Mouse (Mus musculus): ENCODE measurements around the gene Tanc1. TPM values are rescaled to one million over a fixed set of nuclear protein-coding genes. Genes with fewer than 3 reads are reported as not detected.

The Tanc1 gene
- total RNA-seq, 2 experiments from 2014 or later, result 0.45 to 0.84 TPM

DNA sequence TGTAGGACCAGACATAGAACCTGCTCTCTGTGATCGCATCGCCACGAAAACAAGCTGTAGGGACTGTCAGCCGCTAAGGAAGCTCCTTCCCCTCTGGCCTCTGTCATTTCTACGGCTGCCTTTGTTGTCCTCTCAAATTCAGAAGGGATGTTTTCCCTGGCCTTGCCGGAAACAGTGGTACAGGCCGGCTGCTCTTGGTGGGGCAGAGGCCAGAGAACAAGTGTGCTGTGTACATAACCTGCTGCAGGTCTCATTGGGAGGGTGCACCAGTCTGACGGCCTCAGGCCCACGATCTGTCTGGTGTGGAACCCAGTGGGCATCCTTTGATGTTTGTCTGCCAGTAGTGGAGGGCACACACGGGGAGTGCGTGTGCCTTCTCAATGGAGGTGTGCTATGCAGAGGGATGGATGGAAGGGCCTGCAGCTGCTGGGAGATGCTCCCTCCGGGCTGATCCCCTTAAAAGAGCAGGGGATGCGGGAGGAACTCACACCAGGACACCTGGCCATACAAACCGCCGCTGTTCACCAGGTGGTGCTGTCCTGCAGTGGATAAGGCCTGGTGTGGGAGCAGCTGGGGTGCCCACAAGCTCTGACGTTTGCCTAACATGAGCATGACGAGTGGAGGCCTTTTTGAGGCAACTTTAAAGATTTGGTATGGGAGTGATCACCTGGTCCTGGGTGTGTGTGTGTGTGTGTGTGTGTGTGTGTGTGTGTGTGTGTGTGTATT, 63.6 kb downstream of the Tanc1 start:
- ATAC-seq (replicated peaks; ENCODE audit: low FRiP score, poor library complexity, severe bottlenecking), result no peak

- no peak for ATAC-seq (replicated peaks; ENCODE audit: low FRiP score, poor library complexity, severe bottlenecking)
Measured at GRCm38 (mm10) chr2:59676041-59676440, 64.2 kb downstream of the Tanc1 start.

GRCm38 (mm10) chr2:59676442-59676841, 64.6 kb downstream of the Tanc1 start:
- no peak for ATAC-seq (replicated peaks; ENCODE audit: low FRiP score, poor library complexity, severe bottlenecking)

GRCm38 (mm10) chr2:59679424-59680020, 67.7 kb downstream of the Tanc1 start:
- ATAC-seq (replicated peaks; ENCODE audit: low FRiP score, poor library complexity, severe bottlenecking), result no peak

- no peak for ATAC-seq (replicated peaks; ENCODE audit: low FRiP score, poor library complexity, severe bottlenecking)
Measured at GRCm38 (mm10) chr2:59680736-59681135, 68.9 kb downstream of the Tanc1 start.

DNA sequence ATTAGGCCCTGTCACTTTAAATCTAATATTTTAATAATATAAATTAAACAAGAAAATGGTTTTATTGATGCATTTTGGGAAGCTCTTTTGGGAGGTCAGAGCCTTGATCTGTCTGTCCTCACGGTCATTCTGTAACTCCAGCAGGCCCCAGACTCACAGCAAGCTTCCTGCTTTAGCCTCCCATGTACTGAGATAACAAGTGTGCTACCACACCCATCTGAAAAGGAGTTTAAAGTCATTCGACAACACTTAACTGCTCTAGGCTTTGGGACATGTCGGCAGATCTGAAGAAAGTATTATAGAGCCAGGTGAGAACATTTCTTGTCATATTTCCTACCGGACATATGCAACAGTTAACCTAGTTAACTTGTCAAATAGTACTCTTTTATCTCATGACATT, 69.3 kb downstream of the Tanc1 start:
- ATAC-seq (replicated peaks; ENCODE audit: low FRiP score, poor library complexity, severe bottlenecking), result no peak

- no peak for ATAC-seq (replicated peaks; ENCODE audit: low FRiP score, poor library complexity, severe bottlenecking)
Measured at GRCm38 (mm10) chr2:59684864-59685605, 73.2 kb downstream of the Tanc1 start.

DNA sequence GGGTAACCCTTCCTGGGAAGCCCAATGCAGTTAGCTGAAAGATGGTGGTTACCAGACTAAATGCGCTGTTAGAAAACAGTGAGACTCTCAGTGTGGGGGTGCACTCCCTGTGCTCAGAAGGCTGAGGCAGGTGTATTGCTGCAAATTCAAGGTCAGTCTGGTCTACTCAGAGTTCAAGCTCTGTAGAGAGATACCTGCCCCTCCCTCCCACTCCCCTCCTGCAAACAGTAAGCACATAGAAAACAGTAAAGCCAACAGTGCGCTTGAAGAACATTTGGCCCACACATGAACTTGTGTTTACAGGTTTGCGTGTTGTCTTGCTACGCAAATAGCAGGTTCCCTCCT, 73.7 kb downstream of the Tanc1 start:
- ATAC-seq (replicated peaks; ENCODE audit: low FRiP score, poor library complexity, severe bottlenecking), result no peak

GRCm38 (mm10) chr2:59688261-59689104, 76.6 kb downstream of the Tanc1 start:
- no peak for ATAC-seq (replicated peaks; ENCODE audit: low FRiP score, poor library complexity, severe bottlenecking)

GRCm38 (mm10) chr2:59691112-59691511, 79.3 kb downstream of the Tanc1 start:
- ATAC-seq (replicated peaks; ENCODE audit: low FRiP score, poor library complexity, severe bottlenecking), result no peak

GRCm38 (mm10) chr2:59693473-59693872, 81.6 kb downstream of the Tanc1 start:
- ATAC-seq (replicated peaks; ENCODE audit: low FRiP score, poor library complexity, severe bottlenecking), result no peak

GRCm38 (mm10) chr2:59697123-59697522, 85.3 kb downstream of the Tanc1 start:
- no peak for ATAC-seq (replicated peaks; ENCODE audit: low FRiP score, poor library complexity, severe bottlenecking)

DNA sequence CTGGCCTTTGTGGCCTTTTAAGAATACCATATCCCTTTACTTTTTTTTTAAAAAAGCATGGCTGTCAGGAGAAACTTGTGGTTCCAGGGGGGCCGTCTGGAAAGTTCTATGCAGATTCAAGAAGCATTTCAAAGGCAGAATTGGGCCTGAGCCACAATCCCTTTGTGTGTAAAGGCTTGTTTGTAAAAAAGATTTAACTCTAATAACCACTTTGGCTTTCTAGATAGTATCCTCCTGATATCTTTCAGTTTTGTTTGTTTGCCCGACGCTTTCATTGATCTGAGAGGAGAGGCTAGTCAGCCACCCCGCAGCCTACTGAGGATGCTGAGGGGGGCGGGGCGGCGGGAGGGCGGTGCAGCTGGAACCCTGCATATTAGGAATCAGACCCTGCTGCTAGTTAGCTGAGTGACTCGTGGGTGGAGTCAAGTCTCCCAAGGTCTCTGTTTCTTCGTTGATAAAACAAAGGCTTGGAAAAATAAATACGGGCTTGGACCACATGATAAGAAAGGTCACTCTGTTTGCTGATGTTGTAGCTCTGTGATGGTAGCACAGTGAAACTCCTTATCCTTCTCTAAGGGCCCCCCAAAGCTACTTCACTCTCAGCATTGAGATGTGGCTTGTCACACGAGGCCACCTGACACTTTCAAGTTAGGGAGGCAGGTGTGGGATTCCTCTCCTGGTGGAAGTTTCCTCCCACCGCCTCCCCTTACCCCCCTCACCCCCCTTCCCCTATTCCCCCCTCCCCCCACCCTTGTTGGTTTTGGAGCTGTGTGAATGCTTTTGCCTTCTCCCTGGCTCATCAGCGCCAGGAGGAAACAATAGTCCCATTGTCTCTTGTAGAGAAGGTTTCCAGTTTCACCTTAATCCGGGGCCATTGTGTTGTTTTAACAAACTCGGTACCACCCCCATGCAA, 86.1 kb downstream of the Tanc1 start:
- no peak for ATAC-seq (replicated peaks; ENCODE audit: low FRiP score, poor library complexity, severe bottlenecking)

GRCm38 (mm10) chr2:59698635-59699300, 86.9 kb downstream of the Tanc1 start:
- ATAC-seq (replicated peaks; ENCODE audit: low FRiP score, poor library complexity, severe bottlenecking), result no peak

DNA sequence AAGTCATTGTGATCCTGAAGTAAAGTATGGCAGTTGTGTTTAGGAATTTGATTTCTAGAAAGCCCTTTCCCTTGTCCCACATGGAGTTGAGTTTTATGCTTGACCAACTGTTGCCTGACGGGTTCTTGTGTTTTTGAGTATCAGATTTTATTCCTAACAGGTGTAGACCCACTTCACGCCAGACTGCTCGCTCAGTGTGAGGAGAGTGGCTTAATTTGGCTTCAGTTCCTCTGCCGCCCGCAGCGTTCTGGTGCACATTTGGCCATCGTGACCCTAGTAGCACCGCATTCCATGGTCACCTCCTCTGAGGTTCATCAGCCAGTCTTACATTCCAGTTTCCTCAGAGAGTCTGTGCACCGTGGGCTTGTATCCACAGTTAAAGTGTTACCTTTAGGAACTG, 88.1 kb downstream of the Tanc1 start:
- ATAC-seq (replicated peaks; ENCODE audit: low FRiP score, poor library complexity, severe bottlenecking), result no peak

DNA sequence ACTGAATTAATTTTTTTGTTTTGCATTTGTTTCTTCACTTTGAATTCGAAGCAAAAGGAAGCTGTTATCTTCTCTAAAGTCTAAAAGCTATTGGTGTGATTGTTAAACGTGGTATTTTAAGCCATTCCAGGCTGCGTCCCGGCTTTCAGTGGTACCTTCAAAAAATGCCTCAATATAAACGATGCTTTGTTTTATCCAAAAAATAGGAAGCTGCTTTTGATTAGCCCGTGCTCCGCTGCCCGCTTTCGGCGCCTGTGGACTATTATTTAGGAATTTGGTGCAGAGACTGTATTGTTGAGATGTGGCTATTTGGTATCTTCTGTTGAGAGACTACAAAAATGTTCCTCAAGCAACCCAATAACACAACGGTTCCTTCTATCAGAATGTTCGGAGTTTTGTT, 93.4 kb downstream of the Tanc1 start:
- ATAC-seq (replicated peaks; ENCODE audit: low FRiP score, poor library complexity, severe bottlenecking), result no peak

DNA sequence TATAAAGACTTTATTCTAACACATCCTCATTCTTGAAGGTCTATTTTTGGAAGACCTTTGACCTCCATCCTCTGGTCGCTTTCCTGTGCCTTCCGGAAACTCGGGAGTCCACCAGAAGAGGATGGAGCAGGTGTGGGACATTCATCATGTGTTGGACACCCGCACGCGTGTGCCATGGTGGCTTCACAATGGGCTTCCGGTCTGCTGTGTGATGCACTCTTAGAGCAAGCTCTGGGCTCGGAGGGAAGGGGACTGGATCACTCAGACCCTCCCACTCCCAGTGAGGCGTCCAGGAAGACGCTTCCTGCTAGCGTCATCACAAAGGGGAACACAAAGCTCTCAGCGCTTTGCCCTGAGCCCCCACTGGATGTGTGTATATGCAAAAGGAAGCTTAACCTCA, 95.0 kb downstream of the Tanc1 start:
- ATAC-seq (replicated peaks; ENCODE audit: low FRiP score, poor library complexity, severe bottlenecking), result no peak

DNA sequence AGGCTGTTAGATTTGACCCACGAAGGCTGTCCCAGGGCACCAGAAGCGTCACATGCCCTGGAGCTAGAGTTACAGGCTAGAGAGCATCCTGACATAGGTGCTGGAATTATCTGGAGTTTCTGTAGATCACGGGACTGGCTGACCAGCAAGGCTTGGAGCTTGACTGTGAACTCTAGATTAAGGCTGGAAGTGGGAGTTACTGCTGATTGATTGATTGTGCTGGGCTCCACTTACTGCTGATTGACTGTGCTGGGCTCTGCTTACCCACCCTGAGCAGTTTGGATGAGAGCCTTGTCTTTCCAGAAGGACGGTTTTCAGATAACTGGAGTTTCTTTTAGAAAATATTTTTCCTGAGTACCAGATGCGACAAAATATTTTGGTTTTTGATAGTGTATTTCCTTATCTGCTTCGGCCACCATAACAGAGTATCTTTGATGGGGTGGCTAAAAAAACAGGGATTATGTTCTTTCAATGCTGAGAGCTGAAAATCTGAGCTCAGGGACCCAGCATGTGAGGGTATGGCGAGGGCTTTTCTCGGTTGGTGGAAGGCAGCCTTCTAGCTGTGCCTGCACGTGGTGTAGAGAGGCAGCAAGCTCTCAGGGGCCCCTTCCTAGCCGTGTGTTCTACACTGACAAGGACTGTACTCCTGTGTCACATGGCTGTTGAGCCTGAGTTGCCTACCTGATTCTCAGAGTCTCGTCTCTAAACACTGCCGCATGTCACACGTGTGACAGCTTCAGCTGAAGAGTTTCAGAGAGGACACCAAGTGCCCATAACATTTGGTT, 96.3 kb downstream of the Tanc1 start:
- no peak for ATAC-seq (replicated peaks; ENCODE audit: low FRiP score, poor library complexity, severe bottlenecking)
